Mouse (Mus musculus): ENCODE data around the gene Dmrtb1. TPM values are rescaled to one million over a fixed set of nuclear protein-coding genes. Genes with fewer than 3 reads are reported as not detected.

Dmrtb1 gene
- total and polyA plus RNA-seq, 3 experiments: not detected

DNA sequence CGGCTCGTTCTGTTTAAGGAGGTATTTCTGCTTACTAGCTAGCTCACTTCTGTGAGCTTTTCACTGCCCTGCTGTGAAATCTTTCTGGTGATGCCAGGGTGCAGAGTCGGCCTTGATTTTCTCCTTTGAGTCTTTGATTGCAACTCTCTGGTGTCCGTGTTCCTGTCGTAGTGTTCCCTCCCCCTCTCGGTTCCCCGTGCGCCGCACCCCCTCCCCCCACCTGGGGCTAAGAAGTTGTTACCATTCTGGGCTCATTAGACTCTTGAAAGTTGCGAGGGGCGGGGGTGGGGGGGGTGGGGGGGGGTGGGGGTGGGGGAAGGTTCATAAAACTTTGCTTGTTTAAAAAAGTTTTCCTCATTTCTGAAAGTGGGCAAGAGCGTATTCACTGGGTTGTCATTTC lies 3.1 kb upstream of the Dmrtb1 start:
- H3K27ac ChIP-seq (ENCODE audit: control insufficient read depth, low read depth, low read length): no peak overlapping the region
- TF ChIP-seq USF1 (IDR thresholded peaks at IDR 0.05; ENCODE audit: low read depth, low read length) (no peak), E2F4 (IDR thresholded peaks at IDR 0.05; ENCODE audit: borderline replicate concordance, low read depth, low read length) (no peak), USF2 (IDR thresholded peaks at IDR 0.05; ENCODE audit: borderline replicate concordance in 1 of 2, insufficient read depth in 1 of 2, low read depth in 1 of 2, low read length in 2 of 2) (no peak), TBP (IDR thresholded peaks at IDR 0.05; ENCODE audit: low read depth, low read length) (no peak), ZC3H11A (IDR thresholded peaks at IDR 0.05; ENCODE audit: low read depth, low read length) (no peak), MXI1 (IDR thresholded peaks at IDR 0.05; ENCODE audit: low read depth, low read length) (no peak), MAX (IDR thresholded peaks at IDR 0.05; ENCODE audit: low read length) (no peak), TCF12 (IDR thresholded peaks at IDR 0.05; ENCODE audit: low read depth, low read length) (no peak), MYC (IDR thresholded peaks at IDR 0.05; ENCODE audit: low read depth, low read length) (no peak), RAD21 (IDR thresholded peaks at IDR 0.05; ENCODE audit: low read depth, low read length) (no peak), CHD2 (IDR thresholded peaks at IDR 0.05; ENCODE audit: low read length) (no peak), GABPA (IDR thresholded peaks at IDR 0.05; ENCODE audit: low read depth, low read length) (no peak), POLR2AphosphoS5 (IDR thresholded peaks at IDR 0.05; ENCODE audit: borderline replicate concordance, low read depth, low read length) (no peak), KAT2A (conservative IDR thresholded peaks at IDR 0.05; ENCODE audit: low read depth, low read length) (no peak), UBTF (IDR thresholded peaks at IDR 0.05; ENCODE audit: borderline replicate concordance, insufficient read depth, low read depth, low read length) (no peak)
- no peak overlapping the region for H3K9ac ChIP-seq (ENCODE audit: control insufficient read depth, low read depth, low read length, poor library complexity, severe bottlenecking)
- H3K79me2 ChIP-seq (ENCODE audit: control insufficient read depth, insufficient read depth, low read length, poor library complexity): no peaks in the 10 kb centered on the region
- DNase-seq (ENCODE audit: low read depth, low spot score): no peak
- no peaks in the 10 kb centered on the region for H3K9me3 ChIP-seq (replicated peaks; ENCODE audit: insufficient read depth, low read length)
- H3K4me3 ChIP-seq (ENCODE audit: control insufficient read depth in 1 of 2, insufficient read depth in 1 of 2, low read depth in 2 of 2, low read length in 2 of 2): no peak overlapping the region
- peaks cover 1 to 3% of the 10 kb centered on the region in 2 experiments for H3K27me3 ChIP-seq (ENCODE audit: control insufficient read depth in 1 of 2, insufficient read depth in 2 of 2, low read length in 2 of 2)
- H3K36me3 ChIP-seq (ENCODE audit: control insufficient read depth in 1 of 2, insufficient read depth in 2 of 2, low read length in 2 of 2): no peaks in the 10 kb centered on the region
- H3K4me1 ChIP-seq (ENCODE audit: control insufficient read depth in 1 of 2, insufficient read depth in 2 of 2, low read length in 2 of 2): no peaks in the 10 kb centered on the region

DNA sequence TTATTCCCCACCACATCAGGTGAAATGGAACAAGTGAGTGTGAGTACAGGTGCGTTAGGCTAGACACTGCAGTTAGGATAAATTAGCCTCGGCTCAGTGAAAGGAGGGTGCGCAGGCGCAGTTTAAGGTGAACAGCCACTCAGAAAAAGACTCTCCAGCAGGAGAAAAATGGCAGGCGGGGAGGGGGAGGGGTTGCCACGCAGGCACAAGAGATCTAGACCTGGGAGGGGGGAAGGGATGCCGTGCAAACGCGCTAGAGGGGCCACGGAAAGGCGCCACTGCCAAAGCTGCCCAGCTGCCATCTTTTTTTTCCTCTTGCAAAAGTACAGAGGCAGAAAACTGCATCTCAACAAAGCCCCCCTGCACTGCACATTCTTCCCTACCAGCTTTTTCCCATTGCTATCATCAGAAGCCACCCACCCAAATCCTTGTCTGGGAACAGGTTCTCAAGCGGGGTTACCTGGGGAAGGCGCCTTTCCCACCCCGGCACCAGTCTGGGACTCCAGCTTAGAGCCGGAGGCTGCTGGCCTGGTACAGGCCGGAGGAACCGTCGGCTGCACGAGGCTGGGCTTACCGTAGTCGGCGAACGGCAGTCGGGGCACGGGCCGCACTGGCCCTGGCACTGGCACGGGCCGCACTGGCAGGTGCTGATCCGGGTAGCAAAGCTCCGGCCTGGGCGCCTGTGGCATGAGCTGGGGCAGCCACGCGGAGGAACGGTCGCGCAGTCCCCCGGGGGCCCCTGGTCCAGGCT lies 849 bp downstream of the Dmrtb1 start:
- no peak for DNase-seq (ENCODE audit: low read depth, low spot score)
- no peaks in the 10 kb centered on the region for H3K4me1 ChIP-seq (ENCODE audit: control insufficient read depth in 1 of 2, insufficient read depth in 2 of 2, low read length in 2 of 2)
- no peaks in the 10 kb centered on the region; a peak in 2 of 4 replicates for H3K27me3 ChIP-seq (ENCODE audit: control insufficient read depth in 1 of 2, insufficient read depth in 2 of 2, low read length in 2 of 2)
- no peak overlapping the region for H3K4me3 ChIP-seq (ENCODE audit: control insufficient read depth in 1 of 2, insufficient read depth in 1 of 2, low read depth in 2 of 2, low read length in 2 of 2)
- TF ChIP-seq TCF12 (IDR thresholded peaks at IDR 0.05; ENCODE audit: low read depth, low read length): no peak
- TF ChIP-seq GATA1 (IDR thresholded peaks at IDR 0.05; ENCODE audit: low read depth, low read length): no peak
- TF ChIP-seq CTCF (IDR thresholded peaks at IDR 0.05 in 2 of 3, conservative IDR thresholded peaks at IDR 0.05 in 1 of 3; ENCODE audit: control insufficient read depth in 1 of 3, insufficient read depth in 1 of 3, low read depth in 2 of 3, low read length in 3 of 3, poor library complexity in 1 of 3, severe bottlenecking in 1 of 3): no peak
- TF ChIP-seq MAZ (IDR thresholded peaks at IDR 0.05; ENCODE audit: low read depth, low read length): no peak
- no peak for TF ChIP-seq SIN3A (IDR thresholded peaks at IDR 0.05; ENCODE audit: low read length)
- no peak for TF ChIP-seq NELFE (IDR thresholded peaks at IDR 0.05; ENCODE audit: low read depth, low read length)
- no peak for TF ChIP-seq ZMIZ1 (IDR thresholded peaks at IDR 0.05; ENCODE audit: low read depth, low read length)
- no peak for TF ChIP-seq MXI1 (IDR thresholded peaks at IDR 0.05; ENCODE audit: low read depth, low read length)
- no peak for TF ChIP-seq HCFC1 (IDR thresholded peaks at IDR 0.05; ENCODE audit: low read depth, low read length)
- no peak for TF ChIP-seq ZC3H11A (IDR thresholded peaks at IDR 0.05; ENCODE audit: low read depth, low read length)
- no peak for TF ChIP-seq ELF1 (IDR thresholded peaks at IDR 0.05; ENCODE audit: low read depth, low read length)
- no peak for TF ChIP-seq ZKSCAN1 (IDR thresholded peaks at IDR 0.05; ENCODE audit: low read depth, low read length)
- TF ChIP-seq EP300 (IDR thresholded peaks at IDR 0.05; ENCODE audit: low read depth in 1 of 2, low read length in 2 of 2): no peak
- H3K36me3 ChIP-seq (ENCODE audit: control insufficient read depth in 1 of 2, insufficient read depth in 2 of 2, low read length in 2 of 2): no peaks in the 10 kb centered on the region
- H3K79me2 ChIP-seq (ENCODE audit: control insufficient read depth, insufficient read depth, low read length, poor library complexity): no peaks in the 10 kb centered on the region
- no peaks in the 10 kb centered on the region for H3K9me3 ChIP-seq (replicated peaks; ENCODE audit: insufficient read depth, low read length)
- H3K27ac ChIP-seq (ENCODE audit: control insufficient read depth, low read depth, low read length): no peak overlapping the region
- H3K9ac ChIP-seq (ENCODE audit: control insufficient read depth, low read depth, low read length, poor library complexity, severe bottlenecking): no peak overlapping the region
